Mouse (Mus musculus) testis, adult 2 months (tissue): ENCODE measurements around the gene Snrpg.

Source experiments
- CTCF ChIP-seq: fragments of 200-500 bp; IDR thresholded peaks from 2 replicates; pipeline ENCODE4 v1.5.1; 2012; ENCODE audit warnings: low read depth, mild to moderate bottlenecking, inconsistent platforms, low read length, moderate library complexity; ENCODE audit not compliant: control insufficient read depth, insufficient read depth, insufficient replicate concordance
- POLR2A ChIP-seq: fragments of 200-500 bp; IDR thresholded peaks from 2 replicates; pipeline ENCODE4 v1.6.1; 2012; ENCODE audit warnings: low read depth, mild to moderate bottlenecking, inconsistent platforms, low read length, moderate library complexity; ENCODE audit not compliant: control insufficient read depth

DNA sequence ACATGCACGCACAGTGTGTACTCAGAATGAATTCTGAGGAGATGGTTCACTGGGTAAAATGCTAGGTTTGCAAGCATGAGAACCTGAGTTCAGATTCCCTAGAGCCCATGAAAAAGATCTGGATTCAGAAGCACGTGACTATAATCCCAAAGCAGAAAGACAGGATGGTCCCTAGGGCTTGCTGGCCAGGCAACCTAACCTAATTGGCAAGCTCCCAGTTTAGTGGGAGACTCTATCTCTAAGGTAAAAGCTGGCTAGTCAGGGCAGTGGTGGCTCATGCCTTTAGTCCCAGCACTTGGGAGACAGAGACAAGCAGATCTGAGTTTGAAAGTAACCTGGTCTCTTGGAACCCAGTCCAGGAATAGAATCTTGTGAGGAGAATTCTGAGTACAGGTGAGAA, 27.9 kb downstream of the Snrpg start:
- TF ChIP-seq CTCF (no peak), POLR2A (no peak)
